Mouse (Mus musculus) heart, adult 2 months (tissue): ENCODE measurements around the gene Asb5. TPM values are rescaled to one million over a fixed set of nuclear protein-coding genes. Genes with fewer than 3 reads are reported as not detected.

Experiments used
- polyA plus RNA-seq: library from polyadenylated mRNA; depleted of rRNA; stranded (reverse); fragments of >200 nt; gene quantifications from 2 replicates; pipeline ENCODE4 v1.2.3, GENCODE M21; 2012; rRNA removed
- total RNA-seq, 2 experiments: library from RNA; stranded (reverse); gene quantifications; 2 replicates each; pipeline ENCODE4 v1.2.3; 2021

Asb5 gene
- total and polyA plus RNA-seq, 3 experiments: 18.6 to 25.4 (median 22.6) TPM

Other genes with a start within 250 kb of the Asb5 start
- gene Spcs3, start 418 bp downstream of the Asb5 start, total RNA-seq: 10 to 100 TPM; 44.8 to 56.8 TPM
- gene Spcs3, start 418 bp downstream of the Asb5 start, polyA plus RNA-seq: 11.2 and 26.9 TPM in 2 replicates
- not detected for gene Spata4, start 71.2 kb downstream of the Asb5 start, total RNA-seq
- gene Spata4, start 71.2 kb downstream of the Asb5 start, polyA plus RNA-seq: 0.27 TPM in 1 of 2 replicates, not detected in the other